Mouse (Mus musculus) bone marrow macrophage, adult 2 months (primary cell): ENCODE data around the gene Btnl6.

Experiments
- CTCF ChIP-seq: IDR thresholded peaks from 2 replicates; pipeline ENCODE4 v1.5.1; 2012; ENCODE audit warnings: low read depth, mild to moderate bottlenecking, low read length, moderate library complexity
- POLR2A ChIP-seq: IDR thresholded peaks from 2 replicates; pipeline ENCODE4 v1.6.1; 2012; ENCODE audit warnings: mild to moderate bottlenecking, low read depth, low read length, borderline replicate concordance

DNA sequence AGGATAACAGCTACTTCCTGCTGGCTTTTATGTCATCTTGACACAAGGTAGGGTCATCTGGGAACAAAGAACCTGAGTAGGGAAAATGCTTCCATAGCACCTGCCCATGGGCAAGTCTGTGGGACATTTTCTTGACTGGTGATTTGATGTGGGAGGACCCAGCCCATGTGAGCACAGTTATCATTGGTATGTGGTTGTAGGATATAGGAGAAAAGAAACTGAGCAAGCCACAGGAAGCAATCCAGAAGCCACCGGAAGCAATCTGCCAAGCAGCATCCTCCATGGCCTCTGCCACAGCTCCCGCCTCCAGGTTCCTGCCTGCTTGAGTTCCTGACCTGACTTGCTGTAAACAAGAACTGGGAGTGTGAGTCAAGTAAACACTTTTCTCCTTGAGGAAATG lies 46.7 kb downstream of the Btnl6 start:
- no peak for TF ChIP-seq POLR2A
- TF ChIP-seq CTCF, result no peak
